Mouse (Mus musculus) G1E (cell line): ENCODE measurements around the gene Twnk.

Experiments
- CTCF ChIP-seq: IDR thresholded peaks from 2 replicates; pipeline ENCODE4 v1.5.1; 2012; ENCODE audit warnings: low read depth, low read length, inconsistent platforms, mixed read lengths
- GATA1 ChIP-seq: IDR thresholded peaks from 2 replicates; pipeline ENCODE4 v1.6.1; 2012; ENCODE audit warnings: borderline replicate concordance, low read length, inconsistent platforms, mixed read lengths
- GATA2 ChIP-seq: IDR thresholded peaks from 2 replicates; pipeline ENCODE4 v1.6.1; 2012; ENCODE audit warnings: low read depth, low read length, inconsistent platforms, borderline replicate concordance
- POLR2AphosphoS5 ChIP-seq: IDR thresholded peaks from 2 replicates; pipeline ENCODE4 v1.6.1; 2012; ENCODE audit warnings: low read depth, low read length, inconsistent platforms; ENCODE audit not compliant: insufficient replicate concordance
- TAL1 ChIP-seq: conservative IDR thresholded peaks from 2 replicates; pipeline ENCODE4 v1.6.1; 2012; ENCODE audit warnings: low read depth, low read length, inconsistent platforms, mixed read lengths

- TF ChIP-seq GATA1 (no peak), TAL1 (no peak), CTCF (0 out of 2 replicates have a peak, but pooled peaks have one; percentile 10), POLR2AphosphoS5 (no peak), GATA2 (no peak)
Measured at GRCm38 (mm10) chr19:44988831-44989566, 16.5 kb upstream of the Twnk start, which contains the start of gene Sema4g.
